Mouse (Mus musculus): Measurements from ENCODE around the gene Fam71e1. TPM values are rescaled to one million over a fixed set of nuclear protein-coding genes. Genes with fewer than 3 reads are reported as not detected.

Fam71e1 gene
- polyA plus RNA-seq, 1 experiment from 2014 or later = 11.4 TPM

- 0 out of 2 replicates have a peak, but pooled peaks cover 7% of the 10 kb centered on the region for H3K36me3 ChIP-seq (ENCODE audit: insufficient read depth, low read length)
- H3K4me3 ChIP-seq (ENCODE audit: low read depth, low read length) = no peak overlapping the region
- ATAC-seq = no peak
- 63% methylated on average over 7 of the region's 7 CpGs for WGBS
- H3K9ac ChIP-seq (replicated peaks; ENCODE audit: low read depth) = no peak overlapping the region
- H3K9me3 ChIP-seq (ENCODE audit: low read length) = no peaks in the 10 kb centered on the region
- H3K4me1 ChIP-seq (ENCODE audit: insufficient read depth, low read depth, low read length) = no peaks in the 10 kb centered on the region
- H3K27me3 ChIP-seq (replicated peaks; ENCODE audit: insufficient read depth, low read length) = no peaks in the 10 kb centered on the region
- no peak overlapping the region for H3K27ac ChIP-seq (ENCODE audit: low read length)
- no peak for TF ChIP-seq EP300 (IDR thresholded peaks at IDR 0.05)
- no peak for TF ChIP-seq CTCF (IDR thresholded peaks at IDR 0.05)
- H3K4me2 ChIP-seq (replicated peaks; ENCODE audit: low read depth, low read length) = no peak overlapping the region
- DNase-seq (ENCODE audit: low spot score) = no peak
These were observed 40.6 kb downstream of the Fam71e1 start for GRCm38 (mm10) chr7:44537009-44537408.

- Histone ChIP-seq H3K4me1 (ENCODE audit: insufficient read depth, low read depth, low read length) (no peaks in the 10 kb centered on the region), H3K27ac (ENCODE audit: low read length) (no peak overlapping the region), H3K4me2 (replicated peaks; ENCODE audit: low read depth, low read length) (no peak overlapping the region), H3K27me3 (replicated peaks; ENCODE audit: insufficient read depth, low read length) (no peaks in the 10 kb centered on the region), H3K9me3 (ENCODE audit: low read length) (no peaks in the 10 kb centered on the region), H3K4me3 (ENCODE audit: low read depth, low read length) (no peak overlapping the region), H3K9ac (replicated peaks; ENCODE audit: low read depth) (no peak overlapping the region), H3K36me3 (ENCODE audit: insufficient read depth, low read length) (0 out of 2 replicates have a peak, but pooled peaks cover 7% of the 10 kb centered on the region)
- 93% methylated on average over 13 of the region's 13 CpGs for WGBS
- no peak for DNase-seq (ENCODE audit: low spot score)
- ATAC-seq = no peak
- TF ChIP-seq CTCF (IDR thresholded peaks at IDR 0.05) (no peak), EP300 (IDR thresholded peaks at IDR 0.05) (no peak)
These were observed 41.1 kb downstream of the Fam71e1 start for GRCm38 (mm10) chr7:44537496-44537895.

GRCm38 (mm10) chr7:44538756-44539624 lies 42.6 kb downstream of the Fam71e1 start:
- WGBS = 88% methylated on average over 41 of the region's 41 CpGs
- no peak overlapping the region for H3K4me3 ChIP-seq (ENCODE audit: low read depth, low read length)
- no peak overlapping the region for H3K27ac ChIP-seq (ENCODE audit: low read length)
- ATAC-seq (no peak), DNase-seq (ENCODE audit: low spot score) (no peak)
- no peak for TF ChIP-seq CTCF (IDR thresholded peaks at IDR 0.05)
- no peak for TF ChIP-seq EP300 (IDR thresholded peaks at IDR 0.05)
- no peaks in the 10 kb centered on the region for H3K4me1 ChIP-seq (ENCODE audit: insufficient read depth, low read depth, low read length)
- H3K9me3 ChIP-seq (ENCODE audit: low read length) = no peaks in the 10 kb centered on the region
- H3K9ac ChIP-seq (replicated peaks; ENCODE audit: low read depth) = no peak overlapping the region
- 0 out of 2 replicates have a peak, but pooled peaks cover 7% of the 10 kb centered on the region for H3K36me3 ChIP-seq (ENCODE audit: insufficient read depth, low read length)
- no peaks in the 10 kb centered on the region for H3K27me3 ChIP-seq (replicated peaks; ENCODE audit: insufficient read depth, low read length)
- no peak overlapping the region for H3K4me2 ChIP-seq (replicated peaks; ENCODE audit: low read depth, low read length)

GRCm38 (mm10) chr7:44542555-44542954 lies 46.2 kb downstream of the Fam71e1 start:
- Histone ChIP-seq H3K27ac (ENCODE audit: low read length) (no peak overlapping the region), H3K4me3 (ENCODE audit: low read depth, low read length) (no peak overlapping the region), H3K4me1 (ENCODE audit: insufficient read depth, low read depth, low read length) (no peaks in the 10 kb centered on the region), H3K27me3 (replicated peaks; ENCODE audit: insufficient read depth, low read length) (no peaks in the 10 kb centered on the region), H3K36me3 (ENCODE audit: insufficient read depth, low read length) (0 out of 2 replicates have a peak, but pooled peaks cover 7% of the 10 kb centered on the region), H3K9ac (replicated peaks; ENCODE audit: low read depth) (no peak overlapping the region), H3K4me2 (replicated peaks; ENCODE audit: low read depth, low read length) (no peak overlapping the region), H3K9me3 (ENCODE audit: low read length) (no peaks in the 10 kb centered on the region)
- WGBS = 92% methylated on average over 11 of the region's 11 CpGs
- DNase-seq (ENCODE audit: low spot score) (no peak), ATAC-seq (no peak)
- no peak for TF ChIP-seq EP300 (IDR thresholded peaks at IDR 0.05)
- no peak for TF ChIP-seq CTCF (IDR thresholded peaks at IDR 0.05)

GRCm38 (mm10) chr7:44543071-44543470 lies 46.7 kb downstream of the Fam71e1 start:
- Histone ChIP-seq H3K27ac (ENCODE audit: low read length) (no peak overlapping the region), H3K4me2 (replicated peaks; ENCODE audit: low read depth, low read length) (no peak overlapping the region), H3K9me3 (ENCODE audit: low read length) (no peaks in the 10 kb centered on the region), H3K36me3 (ENCODE audit: insufficient read depth, low read length) (0 out of 2 replicates have a peak, but pooled peaks cover 7% of the 10 kb centered on the region), H3K4me3 (ENCODE audit: low read depth, low read length) (no peak overlapping the region), H3K4me1 (ENCODE audit: insufficient read depth, low read depth, low read length) (no peaks in the 10 kb centered on the region; the same call in 1 of the 2 replicates), H3K27me3 (replicated peaks; ENCODE audit: insufficient read depth, low read length) (no peaks in the 10 kb centered on the region), H3K9ac (replicated peaks; ENCODE audit: low read depth) (no peak overlapping the region)
- no peak for DNase-seq (ENCODE audit: low spot score)
- TF ChIP-seq EP300 (IDR thresholded peaks at IDR 0.05) (no peak), CTCF (IDR thresholded peaks at IDR 0.05) (no peak)
- no peak for ATAC-seq
- 81% methylated on average over 12 of the region's 12 CpGs for WGBS

- Histone ChIP-seq H3K9me3 (ENCODE audit: low read length) (no peaks in the 10 kb centered on the region), H3K36me3 (ENCODE audit: insufficient read depth, low read length) (peaks cover 7% of the 10 kb centered on the region; the same call in 1 of the 2 replicates), H3K4me2 (replicated peaks; ENCODE audit: low read depth, low read length) (no peak overlapping the region), H3K4me3 (ENCODE audit: low read depth, low read length) (no peak overlapping the region), H3K27me3 (replicated peaks; ENCODE audit: insufficient read depth, low read length) (no peaks in the 10 kb centered on the region), H3K9ac (replicated peaks; ENCODE audit: low read depth) (no peak overlapping the region), H3K4me1 (ENCODE audit: insufficient read depth, low read depth, low read length) (no peaks in the 10 kb centered on the region; the same call in 1 of the 2 replicates), H3K27ac (ENCODE audit: low read length) (no peak overlapping the region)
- no peak for ATAC-seq
- DNase-seq (ENCODE audit: low spot score) = no peak
- WGBS = over 99% methylated on average over 3 of the region's 3 CpGs
- TF ChIP-seq CTCF (IDR thresholded peaks at IDR 0.05) (no peak), EP300 (IDR thresholded peaks at IDR 0.05) (no peak)
These were observed 49.9 kb downstream of the Fam71e1 start for GRCm38 (mm10) chr7:44546274-44546673.

Measured in lung, postnatal 0 days (tissue).